In genomic region chr14:101843443-101843842, GRCm38 (mm10) we compare ENCODE assay signal across 11 mouse cellular contexts.
DNase-seq lines count a peak whose midpoint lies in the region; ATAC-seq and TF ChIP-seq lines count a peak whose summit lies in the region.
"Had no signal": no experiment of that assay in that cellular context is flagged by ENCODE, and none has a peak within 500 bp of the region (broad histone marks: within the 10 kb centered on the region; RNA-seq: fewer than 3 reads in every experiment).

No protein-coding gene starts in this region.

- H3K4me1 ChIP-seq in forebrain, postnatal 0 days (ENCODE audit: insufficient read depth), result 0 out of 2 replicates have a peak, but pooled peaks cover 4% of the 10 kb centered on the region
- H3K4me1 ChIP-seq in forebrain, embryonic 15.5 days, result peaks cover 19% of the 10 kb centered on the region
- peaks cover 8% of the 10 kb centered on the region; the same call in 1 of the 2 replicates for H3K4me1 ChIP-seq in liver, adult 2 months (ENCODE audit: control insufficient read depth, insufficient read depth, low read length)
- 0 out of 2 replicates have a peak, but pooled peaks cover 4% of the 10 kb centered on the region for H3K4me1 ChIP-seq in stomach, embryonic 15.5 days
- H3K4me1 ChIP-seq: hindbrain, embryonic 12.5 days had no signal

- H3K79me2 ChIP-seq in liver, adult 2 months (ENCODE audit: control insufficient read depth, insufficient read depth, low read length), result peaks cover 13% of the 10 kb centered on the region; the same call in 1 of the 2 replicates

- no peak overlapping the region for H3K27ac ChIP-seq in forebrain, postnatal 0 days (ENCODE audit: low read depth, low read length)
- H3K27ac ChIP-seq in forebrain, embryonic 15.5 days (replicated peaks), result no peak overlapping the region
- H3K27ac ChIP-seq in liver, adult 2 months (replicated peaks; ENCODE audit: insufficient read depth, low read depth, low read length), result no peak overlapping the region
- H3K27ac ChIP-seq in stomach, embryonic 15.5 days, result no peak overlapping the region
- H3K27ac ChIP-seq: hindbrain, embryonic 12.5 days; limb, embryonic 12.5 days; midbrain, embryonic 10.5 days had no signal

- TF ChIP-seq CTCF in forebrain, postnatal 0 days (IDR thresholded peaks at IDR 0.05; ENCODE audit: low read depth), result no peak
- no peak for TF ChIP-seq CTCF in liver, adult 2 months (IDR thresholded peaks at IDR 0.05; ENCODE audit: low read depth, low read length)

- H3K9ac ChIP-seq in forebrain, postnatal 0 days, result 0 out of 2 replicates have a peak overlapping the region, but pooled peaks have one; percentile 14
- H3K9ac ChIP-seq in forebrain, embryonic 15.5 days (replicated peaks), result no peak overlapping the region
- H3K9ac ChIP-seq in liver, adult 2 months (ENCODE audit: low read depth, low read length), result no peak overlapping the region; the same call in 1 of the 2 replicates
- H3K9ac ChIP-seq in stomach, embryonic 15.5 days, result no peak overlapping the region
- H3K9ac ChIP-seq: hindbrain, embryonic 12.5 days; limb, embryonic 12.5 days had no signal

- H3K27me3 ChIP-seq in forebrain, postnatal 0 days (ENCODE audit: insufficient read depth, low read length), result no peaks in the 10 kb centered on the region
- no peaks in the 10 kb centered on the region for H3K27me3 ChIP-seq in forebrain, embryonic 15.5 days
- H3K27me3 ChIP-seq in liver, adult 2 months (ENCODE audit: control insufficient read depth, insufficient read depth, low read length), result no peaks in the 10 kb centered on the region
- no peaks in the 10 kb centered on the region for H3K27me3 ChIP-seq in stomach, embryonic 15.5 days (replicated peaks)
- H3K27me3 ChIP-seq: hindbrain, embryonic 12.5 days; limb, embryonic 12.5 days had no signal

- peak; percentile 33 for DNase-seq in forebrain, postnatal 0 days
- peak; percentile 58 for DNase-seq in liver, adult 2 months (ENCODE audit: extremely low read depth, low read depth, low spot score)
- no peak for DNase-seq in liver
- peak; percentile 30 to 32 for DNase-seq in layer of hippocampus, postnatal 25 days (ENCODE audit: extremely low spot score in 1 of 2, low spot score in 1 of 2)
- no peak for DNase-seq in spleen, postnatal 14 days (ENCODE audit: low spot score in 2 of 2)

- 78% methylated on average over 17 of the region's 17 CpGs for WGBS in forebrain, postnatal 0 days
- 87% methylated on average over 17 of the region's 17 CpGs for WGBS in forebrain, embryonic 15.5 days
- 40% methylated on average over 17 of the region's 17 CpGs for WGBS in liver, adult 2 months
- 79% methylated on average over 17 of the region's 17 CpGs for WGBS in stomach, embryonic 15.5 days

- no peak for TF ChIP-seq POLR2A in liver, adult 2 months (IDR thresholded peaks at IDR 0.05; ENCODE audit: extremely low read depth, insufficient read depth, low read length)

- H3K4me3 ChIP-seq in forebrain, postnatal 0 days (ENCODE audit: low read depth, low read length), result peak overlapping the region; percentile 17
- no peak overlapping the region for H3K4me3 ChIP-seq in forebrain, embryonic 15.5 days
- H3K4me3 ChIP-seq in liver, adult 2 months (ENCODE audit: insufficient read depth, low read depth, low read length), result no peak overlapping the region
- no peak overlapping the region for H3K4me3 ChIP-seq in stomach, embryonic 15.5 days (replicated peaks)
- H3K4me3 ChIP-seq: hindbrain, embryonic 12.5 days; limb, embryonic 12.5 days; midbrain, embryonic 10.5 days had no signal

- H3K4me2 ChIP-seq in forebrain, postnatal 0 days (ENCODE audit: low read depth), result peak overlapping the region; percentile 31
- H3K4me2 ChIP-seq in forebrain, embryonic 15.5 days (replicated peaks), result no peak overlapping the region
- peak overlapping the region; percentile 1; the same call in 1 of the 2 replicates for H3K4me2 ChIP-seq in stomach, embryonic 15.5 days
- H3K4me2 ChIP-seq: hindbrain, embryonic 12.5 days; limb, embryonic 12.5 days had no signal

- ATAC-seq in forebrain, postnatal 0 days, result peak; percentile 40
- no peak for ATAC-seq in forebrain, embryonic 15.5 days (replicated peaks)
- no peak for ATAC-seq in stomach, embryonic 15.5 days (ENCODE audit: insufficient read depth, low FRiP score, low read depth)
- ATAC-seq in cerebellum, adult (ENCODE audit: insufficient number of reproducible peaks, low FRiP score, low TSS enrichment), result no peak

- H3K36me3 ChIP-seq in forebrain, postnatal 0 days (ENCODE audit: insufficient read depth), result no peaks in the 10 kb centered on the region
- no peaks in the 10 kb centered on the region for H3K36me3 ChIP-seq in forebrain, embryonic 15.5 days
- no peaks in the 10 kb centered on the region for H3K36me3 ChIP-seq in liver, adult 2 months (ENCODE audit: control insufficient read depth, insufficient read depth, low read length)
- no peaks in the 10 kb centered on the region for H3K36me3 ChIP-seq in stomach, embryonic 15.5 days
- H3K36me3 ChIP-seq: hindbrain, embryonic 12.5 days; limb, embryonic 12.5 days; midbrain, embryonic 10.5 days had no signal

- no peaks in the 10 kb centered on the region for H3K9me3 ChIP-seq in forebrain, postnatal 0 days (ENCODE audit: low read length)
- no peaks in the 10 kb centered on the region for H3K9me3 ChIP-seq in forebrain, embryonic 15.5 days
- H3K9me3 ChIP-seq in stomach, embryonic 15.5 days, result no peaks in the 10 kb centered on the region
- H3K9me3 ChIP-seq: hindbrain, embryonic 12.5 days; limb, embryonic 12.5 days; midbrain, embryonic 10.5 days had no signal

Comparison
In these comparisons a context has a peak if more than half of its experiments do, and no peak if none do; other contexts are left out.
1. DNase-seq: peak in forebrain, postnatal 0 days (single experiment), liver, adult 2 months (single experiment) and layer of hippocampus, postnatal 25 days (2 of 2); none in liver (single experiment) and spleen, postnatal 14 days (0 of 2).